Mouse (Mus musculus) lung, adult 2 months (tissue): ENCODE data around the gene Ccndbp1. TPM values are rescaled to one million over a fixed set of nuclear protein-coding genes. Genes with fewer than 3 reads are reported as not detected.
"Not testable (repeated sequence)": the region's sequence is repeated elsewhere in the genome, so short reads cannot be mapped to it uniquely, and the experiment has no call there.

ENCODE experiments used
- DNase-seq: peaks from one replicate; pipeline ENCODE4 v3.0.0; 2022
- H3K4me1 ChIP-seq: fragments of 200-500 bp; 2 replicates; pipeline ENCODE4 v1.6.1; 2011; ENCODE audit warnings: low read length; ENCODE audit not compliant: control insufficient read depth, insufficient read depth
- H3K4me3 ChIP-seq: fragments of 200-500 bp; replicated peaks from 2 replicates; pipeline ENCODE3; 2011; ENCODE audit warnings: low read depth, mild to moderate bottlenecking, control low read depth, low read length; ENCODE audit errors: extremely low read depth
- CTCF ChIP-seq: fragments of 200-500 bp; IDR thresholded peaks from 2 replicates; pipeline ENCODE4 v1.5.1; 2011; ENCODE audit warnings: mild to moderate bottlenecking, low read length, control low read depth; ENCODE audit not compliant: insufficient read depth
- POLR2A ChIP-seq: fragments of 200-500 bp; IDR thresholded peaks from 2 replicates; pipeline ENCODE4 v1.6.1; 2011; ENCODE audit warnings: low read depth, mild to moderate bottlenecking, control low read depth, low read length, borderline replicate concordance; ENCODE audit errors: extremely low read depth
- WGBS: fragments of 180-500 bp; shearing (Covaris S2); methylation state at CpG from one replicate; pipeline ENCODE4 v1.1.7; 2018; 5-methylcytosine and 5-hydroxymethylcytosine counted together
- polyA plus RNA-seq: library from polyadenylated mRNA; depleted of rRNA; stranded (reverse); fragments of >200 nt; gene quantifications from 2 replicates; pipeline ENCODE4 v1.2.3, GENCODE M21; 2012

Gene Ccndbp1
- polyA plus RNA-seq, 1 experiment: 28.5 TPM

- no peak overlapping the region for H3K4me3 ChIP-seq
- 87% methylated on average over 9 of the region's 9 CpGs for WGBS
Measured at GRCm38 (mm10) chr2:121016226-121016625, 8.0 kb downstream of the Ccndbp1 start.

GRCm38 (mm10) chr2:121017151-121017550 lies 8.9 kb downstream of the Ccndbp1 start:
- Histone ChIP-seq H3K4me1 (no peaks in the 10 kb centered on the region), H3K4me3 (no peak overlapping the region)
- no peak for TF ChIP-seq POLR2A
- TF ChIP-seq CTCF: no peak
- WGBS: 98% methylated on average over 1 of the region's 1 CpGs
- no peak for DNase-seq

More at GRCm38 (mm10) chr2:121016226-121016625, 8.0 kb downstream of the Ccndbp1 start:
- no peaks in the 10 kb centered on the region for H3K4me1 ChIP-seq
- no peak for DNase-seq
- no peak for TF ChIP-seq POLR2A
- no peak for TF ChIP-seq CTCF

- TF ChIP-seq CTCF (no peak), POLR2A (no peak)
- no peak for DNase-seq
- Histone ChIP-seq H3K4me1 (no peaks in the 10 kb centered on the region), H3K4me3 (no peak overlapping the region)
- 52% methylated on average over 5 of the region's 5 CpGs for WGBS
Measured at GRCm38 (mm10) chr2:121022918-121023317, 14.7 kb downstream of the Ccndbp1 start.

GRCm38 (mm10) chr2:121036733-121037341 lies 28.6 kb downstream of the Ccndbp1 start, which contains the start of gene Epb42:
Epb42 (minus strand) TSS chr2:121037072.
- no peak for TF ChIP-seq CTCF
- TF ChIP-seq POLR2A: no peak
- H3K4me1 ChIP-seq: no peaks in the 10 kb centered on the region
- H3K4me3 ChIP-seq: no peak within 1 kb of the TSS
- no peak for DNase-seq
- WGBS: 28% methylated on average over 5 of the region's 5 CpGs

- not testable (repeated sequence) for H3K4me1 ChIP-seq, DNase-seq, H3K4me3 ChIP-seq
- 100% methylated on average over 1 of the region's 1 CpGs for WGBS
Measured at GRCm38 (mm10) chr2:121038851-121039250, 30.6 kb downstream of the Ccndbp1 start.

GRCm38 (mm10) chr2:121039382-121039781 lies 31.2 kb downstream of the Ccndbp1 start:
- TF ChIP-seq POLR2A (no peak), CTCF (no peak)
- H3K4me1 ChIP-seq: no peaks in the 10 kb centered on the region
- DNase-seq: no peak
- H3K4me3 ChIP-seq: no peak overlapping the region
- WGBS: 98% methylated on average over 1 of the region's 1 CpGs

- peak; percentile 27; the same call in 1 of the 2 replicates for TF ChIP-seq CTCF
- TF ChIP-seq POLR2A: no peak
- DNase-seq: peak; percentile 22
- H3K4me3 ChIP-seq: no peak overlapping the region
- no peaks in the 10 kb centered on the region for H3K4me1 ChIP-seq
- WGBS: 18% methylated on average over 5 of the region's 5 CpGs
Measured at GRCm38 (mm10) chr2:121041098-121041497, 32.9 kb downstream of the Ccndbp1 start.

- no peak for DNase-seq
Measured at GRCm38 (mm10) chr2:121045653-121046052, 37.5 kb downstream of the Ccndbp1 start.

GRCm38 (mm10) chr2:121052176-121052575 lies 44.0 kb downstream of the Ccndbp1 start:
- Histone ChIP-seq H3K4me3 (no peak overlapping the region), H3K4me1 (no peaks in the 10 kb centered on the region)
- 87% methylated on average over 5 of the region's 5 CpGs for WGBS
- TF ChIP-seq CTCF (no peak), POLR2A (no peak)
- no peak for DNase-seq

More at GRCm38 (mm10) chr2:121045653-121046052, 37.5 kb downstream of the Ccndbp1 start:
- TF ChIP-seq CTCF: no peak
- TF ChIP-seq POLR2A: no peak
- WGBS: 77% methylated on average over 4 of the region's 4 CpGs
- H3K4me3 ChIP-seq: no peak overlapping the region
- H3K4me1 ChIP-seq: no peaks in the 10 kb centered on the region

GRCm38 (mm10) chr2:121054060-121054459 lies 45.9 kb downstream of the Ccndbp1 start:
- TF ChIP-seq CTCF (no peak), POLR2A (no peak)
- 40% methylated on average over 2 of the region's 2 CpGs for WGBS
- DNase-seq: no peak
- H3K4me1 ChIP-seq: no peaks in the 10 kb centered on the region
- no peak overlapping the region for H3K4me3 ChIP-seq

- H3K4me1 ChIP-seq: no peaks in the 10 kb centered on the region
- H3K4me3 ChIP-seq: no peak overlapping the region
- 83% methylated on average over 6 of the region's 6 CpGs for WGBS
- TF ChIP-seq POLR2A (no peak), CTCF (no peak)
- DNase-seq: no peak
Measured at GRCm38 (mm10) chr2:121055915-121056314, 47.7 kb downstream of the Ccndbp1 start.
